Mouse (Mus musculus): ENCODE measurements around the gene Prim2.

The Prim2 gene

GRCm38 (mm10) chr1:33604087-33604699, 65.4 kb downstream of the Prim2 start:
- no peak for DNase-seq (ENCODE audit: low read depth, low spot score)

- no peak for DNase-seq (ENCODE audit: low read depth, low spot score)
These were observed 69.9 kb downstream of the Prim2 start for GRCm38 (mm10) chr1:33599698-33600097.

- DNase-seq (ENCODE audit: low read depth, low spot score), result no peak
These were observed 70.5 kb downstream of the Prim2 start for GRCm38 (mm10) chr1:33599019-33599667.

GRCm38 (mm10) chr1:33597043-33597442, 72.6 kb downstream of the Prim2 start:
- DNase-seq (ENCODE audit: low read depth, low spot score), result no peak

- no peak for DNase-seq (ENCODE audit: low read depth, low spot score)
These were observed 73.7 kb downstream of the Prim2 start for GRCm38 (mm10) chr1:33595936-33596335.

- DNase-seq (ENCODE audit: low read depth, low spot score), result no peak
These were observed 74.6 kb downstream of the Prim2 start for GRCm38 (mm10) chr1:33594966-33595365.

GRCm38 (mm10) chr1:33593718-33594388, 75.7 kb downstream of the Prim2 start:
- DNase-seq (ENCODE audit: low read depth, low spot score), result no peak

GRCm38 (mm10) chr1:33591997-33592608, 77.5 kb downstream of the Prim2 start:
- DNase-seq (ENCODE audit: low read depth, low spot score), result no peak

GRCm38 (mm10) chr1:33590556-33591411, 78.8 kb downstream of the Prim2 start:
- no peak for DNase-seq (ENCODE audit: low read depth, low spot score)

GRCm38 (mm10) chr1:33589531-33589930, 80.1 kb downstream of the Prim2 start:
- DNase-seq (ENCODE audit: low read depth, low spot score), result no peak

- DNase-seq (ENCODE audit: low read depth, low spot score), result no peak
These were observed 81.0 kb downstream of the Prim2 start for GRCm38 (mm10) chr1:33588557-33588956.

- no peak for DNase-seq (ENCODE audit: low read depth, low spot score)
These were observed 85.0 kb downstream of the Prim2 start for GRCm38 (mm10) chr1:33584590-33584978.

GRCm38 (mm10) chr1:33583817-33584589, 85.6 kb downstream of the Prim2 start:
- DNase-seq (ENCODE audit: low read depth, low spot score), result peak; percentile 21

- no peak for DNase-seq (ENCODE audit: low read depth, low spot score)
These were observed 91.0 kb downstream of the Prim2 start for GRCm38 (mm10) chr1:33578593-33578992.

GRCm38 (mm10) chr1:33574459-33574858, 95.1 kb downstream of the Prim2 start:
- DNase-seq (ENCODE audit: low read depth, low spot score), result no peak

- DNase-seq (ENCODE audit: low read depth, low spot score), result no peak
These were observed 103.7 kb downstream of the Prim2 start for GRCm38 (mm10) chr1:33565764-33566401.

- no peak for DNase-seq (ENCODE audit: low read depth, low spot score)
These were observed 105.6 kb downstream of the Prim2 start for GRCm38 (mm10) chr1:33564032-33564431.

GRCm38 (mm10) chr1:33563611-33564010, 106.0 kb downstream of the Prim2 start:
- no peak for DNase-seq (ENCODE audit: low read depth, low spot score)

GRCm38 (mm10) chr1:33556638-33557037, 113.0 kb downstream of the Prim2 start:
- no peak for DNase-seq (ENCODE audit: low read depth, low spot score)

GRCm38 (mm10) chr1:33555626-33556025, 114.0 kb downstream of the Prim2 start:
- DNase-seq (ENCODE audit: low read depth, low spot score), result no peak

All from telencephalon, adult 2 months (tissue).